Mouse (Mus musculus) monocyte, adult 2 months (primary cell): Measurements from ENCODE around the gene Lysmd4.

ENCODE experiments used
- DNase-seq, 2 experiments: peaks; one replicate each; pipeline ENCODE4 v3.0.0; 2022; ENCODE audit warnings: low spot score in 2 of 2, low read depth in 1 of 2

Lysmd4 gene

GRCm38 (mm10) chr7:67320359-67320758, 98.0 kb downstream of the Lysmd4 start:
- no peak for DNase-seq

GRCm38 (mm10) chr7:67342067-67342625, 119.8 kb downstream of the Lysmd4 start:
- no peak for DNase-seq

GRCm38 (mm10) chr7:67344443-67344842, 122.1 kb downstream of the Lysmd4 start:
- no peak for DNase-seq

GRCm38 (mm10) chr7:67352989-67353388, 130.6 kb downstream of the Lysmd4 start:
- DNase-seq: no peak

- DNase-seq: no peak
Observed at GRCm38 (mm10) chr7:67353667-67354066, 131.3 kb downstream of the Lysmd4 start.

GRCm38 (mm10) chr7:67355870-67356269, 133.5 kb downstream of the Lysmd4 start:
- DNase-seq: no peak
